Mouse (Mus musculus): ENCODE data around the gene Fam43b.
"Not testable (repeated sequence)": the region's sequence is repeated elsewhere in the genome, so short reads cannot be mapped to it uniquely, and the experiment has no call there.

Fam43b gene

GRCm38 (mm10) chr4:138395971-138396645 is at the start of gene Fam43b:
TSS of gene Fam43b (minus strand) at chr4:138396528.
- in situ Hi-C loops (cut with MboI): no loop called here

- in situ Hi-C loops (cut with MboI): loop anchor here (10.0 kb wide), 3 partner anchors 120 to 410 kb away; no protein-coding TSS in a partner anchor
Measured at GRCm38 (mm10) chr4:138444941-138445340, 48.6 kb upstream of the Fam43b start.

- in situ Hi-C loops (cut with MboI): loop anchor here (10.0 kb wide), 3 partner anchors 125 to 415 kb away; no protein-coding TSS in a partner anchor
Measured at GRCm38 (mm10) chr4:138440062-138440461, 43.7 kb upstream of the Fam43b start.

- in situ Hi-C loops (cut with MboI): no loop called here
Measured at GRCm38 (mm10) chr4:138434347-138435316, 38.3 kb upstream of the Fam43b start, which contains the start of gene Mul1. TSS of gene Mul1 (plus strand) at chr4:138434671.

- in situ Hi-C loops (cut with MboI): no loop called here
Measured at GRCm38 (mm10) chr4:138431340-138431739, 35.0 kb upstream of the Fam43b start.

GRCm38 (mm10) chr4:138429778-138430177 is 33.5 kb upstream of the Fam43b start:
- in situ Hi-C loops (cut with MboI): no loop called here

GRCm38 (mm10) chr4:138426778-138427705 is 30.7 kb upstream of the Fam43b start:
- in situ Hi-C loops (cut with MboI): no loop called here

- in situ Hi-C loops (cut with MboI): not testable (repeated sequence)
Measured at GRCm38 (mm10) chr4:138425604-138426003, 29.3 kb upstream of the Fam43b start.

GRCm38 (mm10) chr4:138425028-138425427 is 28.7 kb upstream of the Fam43b start:
- in situ Hi-C loops (cut with MboI): no loop called here

- in situ Hi-C loops (cut with MboI): no loop called here
Measured at GRCm38 (mm10) chr4:138418340-138418957, 22.1 kb upstream of the Fam43b start.

- in situ Hi-C loops (cut with MboI): no loop called here
Measured at GRCm38 (mm10) chr4:138417882-138418281, 21.6 kb upstream of the Fam43b start.

- in situ Hi-C loops (cut with MboI): no loop called here
Measured at GRCm38 (mm10) chr4:138416414-138416813, 20.1 kb upstream of the Fam43b start.

GRCm38 (mm10) chr4:138415991-138416390 is 19.7 kb upstream of the Fam43b start:
- in situ Hi-C loops (cut with MboI): no loop called here

GRCm38 (mm10) chr4:138414725-138415124 is 18.4 kb upstream of the Fam43b start:
- in situ Hi-C loops (cut with MboI): no loop called here

- in situ Hi-C loops (cut with MboI): no loop called here
Measured at GRCm38 (mm10) chr4:138411504-138412121, 15.3 kb upstream of the Fam43b start.

- in situ Hi-C loops (cut with MboI): no loop called here
Measured at GRCm38 (mm10) chr4:138411011-138411410, 14.7 kb upstream of the Fam43b start.

GRCm38 (mm10) chr4:138407479-138408194 is 11.3 kb upstream of the Fam43b start:
- in situ Hi-C loops (cut with MboI): no loop called here

- in situ Hi-C loops (cut with MboI): no loop called here
Measured at GRCm38 (mm10) chr4:138404806-138405205, 8.5 kb upstream of the Fam43b start.

GRCm38 (mm10) chr4:138396711-138397110 is 383 bp upstream of the Fam43b start:
- in situ Hi-C loops (cut with MboI): no loop called here

Data from mature B cell (primary cell).